Mouse (Mus musculus) cerebellum, postnatal 25 days (tissue): Measurements from ENCODE around the gene Cerkl.

ENCODE experiments used
- DNase-seq, 2 experiments: peaks; one replicate each; pipeline ENCODE4 v3.0.0; 2021; ENCODE audit warnings: mixed read lengths in 2 of 2

Gene Cerkl

GRCm38 (mm10) chr2:79372154-79372467 lies 84.5 kb downstream of the Cerkl start:
- DNase-seq = no peak

GRCm38 (mm10) chr2:79371326-79372153 lies 85.0 kb downstream of the Cerkl start:
- DNase-seq = no peak

- peak in 1 of 2 experiments; percentile 14 for DNase-seq
Observed at GRCm38 (mm10) chr2:79370711-79371312, 85.8 kb downstream of the Cerkl start.

- DNase-seq = no peak
Observed at GRCm38 (mm10) chr2:79369905-79370304, 86.7 kb downstream of the Cerkl start.

- DNase-seq = no peak
Observed at GRCm38 (mm10) chr2:79369061-79369524, 87.5 kb downstream of the Cerkl start.

- DNase-seq = no peak
Observed at GRCm38 (mm10) chr2:79368661-79369060, 87.9 kb downstream of the Cerkl start.

GRCm38 (mm10) chr2:79367451-79368450 lies 88.8 kb downstream of the Cerkl start:
- DNase-seq = peak in 1 of 2 experiments; percentile 61

GRCm38 (mm10) chr2:79363920-79364319 lies 92.7 kb downstream of the Cerkl start:
- DNase-seq = no peak

- DNase-seq = no peak
Observed at GRCm38 (mm10) chr2:79362029-79362428, 94.6 kb downstream of the Cerkl start.

GRCm38 (mm10) chr2:79357835-79358234 lies 98.8 kb downstream of the Cerkl start:
- DNase-seq = no peak

GRCm38 (mm10) chr2:79354773-79355172 lies 101.8 kb downstream of the Cerkl start:
- DNase-seq = peak in 1 of 2 experiments; percentile 21

GRCm38 (mm10) chr2:79352100-79352802 lies 104.3 kb downstream of the Cerkl start:
- DNase-seq = no peak

- DNase-seq = no peak
Observed at GRCm38 (mm10) chr2:79351179-79352099, 105.1 kb downstream of the Cerkl start.

GRCm38 (mm10) chr2:79343115-79343514 lies 113.5 kb downstream of the Cerkl start:
- DNase-seq = no peak

- DNase-seq = no peak
Observed at GRCm38 (mm10) chr2:79339003-79339402, 117.6 kb downstream of the Cerkl start.

- DNase-seq = no peak
Observed at GRCm38 (mm10) chr2:79336141-79336540, 120.4 kb downstream of the Cerkl start.

GRCm38 (mm10) chr2:79334661-79335060 lies 121.9 kb downstream of the Cerkl start:
- DNase-seq = no peak

- DNase-seq = peak in 1 of 2 experiments; percentile 36
Observed at GRCm38 (mm10) chr2:79328079-79328478, 128.5 kb downstream of the Cerkl start.

- peak in 1 of 2 experiments; percentile 23 for DNase-seq
Observed at GRCm38 (mm10) chr2:79316182-79316880, 140.3 kb downstream of the Cerkl start.

- peak in 1 of 2 experiments; percentile 8 for DNase-seq
Observed at GRCm38 (mm10) chr2:79315108-79315507, 141.5 kb downstream of the Cerkl start.
